Mouse (Mus musculus): ENCODE measurements around the gene Hoxa5.

- TF ChIP-seq MAFK (IDR thresholded peaks at IDR 0.05; ENCODE audit: insufficient replicate concordance, low read length), result no peak
- TF ChIP-seq POLR2A (IDR thresholded peaks at IDR 0.05; ENCODE audit: low read depth, low read length), result no peak
- no peak for TF ChIP-seq EP300 (IDR thresholded peaks at IDR 0.05; ENCODE audit: low read length)
- TF ChIP-seq MAX (IDR thresholded peaks at IDR 0.05; ENCODE audit: low read length), result no peak
- TF ChIP-seq MYC (IDR thresholded peaks at IDR 0.05; ENCODE audit: low read depth, low read length), result no peak
- TF ChIP-seq TBP (conservative IDR thresholded peaks at IDR 0.05; ENCODE audit: low read depth, low read length), result no peak
- no peak for TF ChIP-seq CTCF (conservative IDR thresholded peaks at IDR 0.05 in 1 of 2, IDR thresholded peaks at IDR 0.05 in 1 of 2; ENCODE audit: low read depth in 2 of 2, low read length in 2 of 2)
- TF ChIP-seq GABPA (IDR thresholded peaks at IDR 0.05; ENCODE audit: insufficient replicate concordance, low read depth, low read length), result no peak
- TF ChIP-seq POLR2AphosphoS2 (IDR thresholded peaks at IDR 0.05; ENCODE audit: low read depth, low read length), result no peak
- no peak for TF ChIP-seq TCF12 (IDR thresholded peaks at IDR 0.05; ENCODE audit: low read depth, low read length)
Observed at GRCm38 (mm10) chr6:52219234-52219942, 15.0 kb upstream of the Hoxa5 start.
